Mouse (Mus musculus) gastrocnemius, adult 2 months (tissue): ENCODE data around the gene Ctdspl. TPM values are rescaled to one million over a fixed set of nuclear protein-coding genes. Genes with fewer than 3 reads are reported as not detected.

Experiments used
- DNase-seq: peaks from one replicate; pipeline ENCODE4 v3.0.0; 2022
- H3K27ac ChIP-seq: fragments of 200-600 bp; 2 replicates; pipeline ENCODE4 v1.8.1; 2022; ENCODE audit warnings: mild to moderate bottlenecking
- H3K4me3 ChIP-seq: fragments of 200-600 bp; 2 replicates; pipeline ENCODE4 v1.8.1; 2022; ENCODE audit warnings: mild to moderate bottlenecking, moderate library complexity
- CTCF ChIP-seq: fragments of 200-600 bp; IDR thresholded peaks from 2 replicates; pipeline ENCODE4 v1.8.1; 2022; ENCODE audit warnings: antibody characterized with exemption, mild to moderate bottlenecking, moderate library complexity
- intact Hi-C: fragments of 180-260 bp; cut with DNase I; formaldehyde crosslinking; loops from one replicate; pipeline ENCODE4 v1.15.1; 2025
- total RNA-seq, 2 experiments: library from RNA; stranded (reverse); gene quantifications; 2 replicates each; pipeline ENCODE4 v1.2.3; 2021

The Ctdspl gene
- total RNA-seq, 2 experiments from 2014 or later, result 3.5 to 5.9 TPM

GRCm38 (mm10) chr9:118940591-118941207, 14.4 kb downstream of the Ctdspl start:
- DNase-seq, result no peak
- intact Hi-C loops, result no loop called here
- Histone ChIP-seq H3K27ac (peak overlapping the region; percentile 61; the same call in 1 of the 2 replicates), H3K4me3 (no peak overlapping the region)
- TF ChIP-seq CTCF, result no peak

- intact Hi-C loops, result no loop called here
- no peak for TF ChIP-seq CTCF
- H3K4me3 ChIP-seq, result no peak overlapping the region
- no peak overlapping the region for H3K27ac ChIP-seq
- no peak for DNase-seq
These were observed 15.8 kb downstream of the Ctdspl start for GRCm38 (mm10) chr9:118942030-118942429.

- Histone ChIP-seq H3K27ac (no peak overlapping the region), H3K4me3 (no peak overlapping the region)
- intact Hi-C loops, result no loop called here
- no peak for TF ChIP-seq CTCF
- no peak for DNase-seq
These were observed 17.7 kb downstream of the Ctdspl start for GRCm38 (mm10) chr9:118943941-118944340.

- DNase-seq, result no peak
- no peak overlapping the region for H3K4me3 ChIP-seq
- intact Hi-C loops, result no loop called here
- TF ChIP-seq CTCF, result no peak
- H3K27ac ChIP-seq, result no peak overlapping the region
These were observed 18.1 kb downstream of the Ctdspl start for GRCm38 (mm10) chr9:118944388-118944787.

GRCm38 (mm10) chr9:118948486-118948885, 22.2 kb downstream of the Ctdspl start:
- no peak overlapping the region for H3K27ac ChIP-seq
- no peak overlapping the region for H3K4me3 ChIP-seq
- DNase-seq, result no peak
- no peak for TF ChIP-seq CTCF
- intact Hi-C loops, result no loop called here

GRCm38 (mm10) chr9:118949124-118949523, 22.9 kb downstream of the Ctdspl start:
- DNase-seq, result no peak
- Histone ChIP-seq H3K4me3 (no peak overlapping the region), H3K27ac (peak overlapping the region; percentile 49)
- no peak for TF ChIP-seq CTCF
- intact Hi-C loops, result no loop called here

GRCm38 (mm10) chr9:118949654-118950053, 23.4 kb downstream of the Ctdspl start:
- intact Hi-C loops, result no loop called here
- DNase-seq, result no peak
- no peak overlapping the region for H3K4me3 ChIP-seq
- H3K27ac ChIP-seq, result peak overlapping the region; percentile 49
- TF ChIP-seq CTCF, result no peak

GRCm38 (mm10) chr9:118950061-118950460, 23.8 kb downstream of the Ctdspl start:
- Histone ChIP-seq H3K27ac (peak overlapping the region; percentile 49), H3K4me3 (no peak overlapping the region)
- TF ChIP-seq CTCF, result no peak
- intact Hi-C loops, result no loop called here
- no peak for DNase-seq

GRCm38 (mm10) chr9:118950751-118951150, 24.5 kb downstream of the Ctdspl start:
- no peak for DNase-seq
- TF ChIP-seq CTCF, result no peak
- intact Hi-C loops, result no loop called here
- Histone ChIP-seq H3K4me3 (no peak overlapping the region), H3K27ac (peak overlapping the region; percentile 49; the same call in 1 of the 2 replicates)

- Histone ChIP-seq H3K27ac (peak overlapping the region; percentile 40; the same call in 1 of the 2 replicates), H3K4me3 (no peak overlapping the region)
- DNase-seq, result no peak
- intact Hi-C loops, result no loop called here
- no peak for TF ChIP-seq CTCF
These were observed 25.1 kb downstream of the Ctdspl start for GRCm38 (mm10) chr9:118951381-118951780.

- no peak for DNase-seq
- H3K4me3 ChIP-seq, result no peak overlapping the region
- intact Hi-C loops, result no loop called here
- no peak for TF ChIP-seq CTCF
- H3K27ac ChIP-seq, result peak overlapping the region; percentile 39; the same call in 1 of the 2 replicates
These were observed 25.9 kb downstream of the Ctdspl start for GRCm38 (mm10) chr9:118952180-118952579.

GRCm38 (mm10) chr9:118953465-118954194, 27.4 kb downstream of the Ctdspl start:
- intact Hi-C loops, result no loop called here
- H3K4me3 ChIP-seq, result no peak overlapping the region
- H3K27ac ChIP-seq, result no peak overlapping the region
- no peak for TF ChIP-seq CTCF
- DNase-seq, result no peak

- DNase-seq, result peak; percentile 42
- H3K27ac ChIP-seq, result peak overlapping the region; percentile 64
- H3K4me3 ChIP-seq, result no peak overlapping the region
- no peak for TF ChIP-seq CTCF
- intact Hi-C loops, result no loop called here
These were observed 32.5 kb downstream of the Ctdspl start for GRCm38 (mm10) chr9:118958802-118959201.
